Comparison of ENCODE assay signal across 37 mouse cellular contexts in genomic region chr5:123533801-123534200, GRCm38 (mm10). TPM values are rescaled to one million over a fixed set of nuclear protein-coding genes. Genes with fewer than 3 reads are reported as not detected.
DNase-seq lines count a peak whose midpoint lies in the region; ATAC-seq and TF ChIP-seq lines count a peak whose summit lies in the region.
"Had no signal": no experiment of that assay in that cellular context is flagged by ENCODE, and none has a peak within 500 bp of the region (broad histone marks: within the 10 kb centered on the region; RNA-seq: fewer than 3 reads in every experiment).

No protein-coding gene starts in this region.

- WGBS in heart, adult 2 months = 86% methylated on average over 10 of the region's 10 CpGs
- WGBS in heart, embryonic 10.5 days = 93% methylated on average over 10 of the region's 10 CpGs
- 93% methylated on average over 10 of the region's 10 CpGs for WGBS in hindbrain, embryonic 11.5 days

- no peak for TF ChIP-seq EP300 in heart, adult 2 months (IDR thresholded peaks at IDR 0.05; ENCODE audit: insufficient read depth, low read depth, low read length)

- no peak for TF ChIP-seq POLR2A in heart, adult 2 months (IDR thresholded peaks at IDR 0.05; ENCODE audit: insufficient read depth, low read depth, low read length)

- peak; percentile 48 for DNase-seq in adrenal gland, postnatal 14 days
- DNase-seq in adrenal gland, adult 18-20 months (ENCODE audit: low spot score in 2 of 2) = no peak
- peak; percentile 1 to 12 for DNase-seq in heart, adult 2 months
- DNase-seq in heart, embryonic 10.5 days (ENCODE audit: low spot score) = no peak
- DNase-seq in ovary, postnatal 36 days (ENCODE audit: low spot score) = peak; percentile 28
- DNase-seq in ovary, postnatal 14 days (ENCODE audit: low spot score) = no peak
- peak; percentile 33 for DNase-seq in testis, postnatal 10 days (ENCODE audit: low spot score)
- no peak for DNase-seq in hindbrain, embryonic 11.5 days (ENCODE audit: low spot score)
- DNase-seq: cerebellum, adult 9-10 months; embryo, embryonic 11 days; heart, postnatal 4 days; kidney, adult 11 months; kidney, postnatal 14 days; layer of hippocampus, postnatal 36 days; liver; lung, postnatal 10 days; right cerebral cortex, adult 18-20 months; thymus, postnatal 36 days had no signal

- no peaks in the 10 kb centered on the region for H3K27me3 ChIP-seq in heart, adult 2 months (ENCODE audit: control insufficient read depth, insufficient read depth, low read length)
- no peaks in the 10 kb centered on the region for H3K27me3 ChIP-seq in heart, embryonic 10.5 days (ENCODE audit: insufficient read depth, poor library complexity, severe bottlenecking)
- H3K27me3 ChIP-seq in hindbrain, embryonic 11.5 days (ENCODE audit: control insufficient read depth, insufficient read depth, low read length) = no peaks in the 10 kb centered on the region
- H3K27me3 ChIP-seq: embryonic facial prominence, embryonic 12.5 days; heart, embryonic 12.5 days; hindbrain, embryonic 15.5 days; midbrain, embryonic 13.5 days; neural tube, embryonic 13.5 days had no signal

- H3K79me2 ChIP-seq in heart, adult 2 months (replicated peaks; ENCODE audit: control insufficient read depth, insufficient read depth, low read length) = no peaks in the 10 kb centered on the region

- no peak for ATAC-seq in hindbrain, embryonic 11.5 days (ENCODE audit: low FRiP score)
- ATAC-seq: CD4-positive, CD25-positive, alpha-beta regulatory T cell, adult 4 months; forebrain, embryonic 14.5 days; inflammation-experienced regulatory T-cells, adult 6 months; midbrain, embryonic 13.5 days had no signal

- no peak overlapping the region for H3K4me2 ChIP-seq in hindbrain, embryonic 11.5 days (replicated peaks; ENCODE audit: low read depth, low read length)
- H3K4me2 ChIP-seq: embryonic facial prominence, embryonic 12.5 days; heart, embryonic 12.5 days; hindbrain, embryonic 15.5 days; midbrain, embryonic 13.5 days; neural tube, embryonic 13.5 days had no signal

- no peaks in the 10 kb centered on the region for H3K9me3 ChIP-seq in heart, embryonic 10.5 days
- H3K9me3 ChIP-seq in hindbrain, embryonic 11.5 days (ENCODE audit: control insufficient read depth, low read length) = no peaks in the 10 kb centered on the region
- H3K9me3 ChIP-seq: embryonic facial prominence, embryonic 12.5 days; heart, embryonic 12.5 days; hindbrain, embryonic 15.5 days; midbrain, embryonic 13.5 days; neural tube, embryonic 13.5 days had no signal

- H3K36me3 ChIP-seq in heart, adult 2 months (ENCODE audit: control insufficient read depth, insufficient read depth, low read length) = no peaks in the 10 kb centered on the region
- peaks cover 81% of the 10 kb centered on the region for H3K36me3 ChIP-seq in heart, embryonic 10.5 days
- peaks cover 5% of the 10 kb centered on the region; the same call in 1 of the 2 replicates for H3K36me3 ChIP-seq in hindbrain, embryonic 11.5 days (ENCODE audit: control insufficient read depth, insufficient read depth, low read length)

- no peak overlapping the region for H3K27ac ChIP-seq in heart, adult 2 months
- H3K27ac ChIP-seq in heart, embryonic 10.5 days = no peak overlapping the region
- no peak overlapping the region for H3K27ac ChIP-seq in hindbrain, embryonic 11.5 days (ENCODE audit: low read depth, low read length)
- H3K27ac ChIP-seq: embryonic facial prominence, embryonic 12.5 days; hindbrain, embryonic 15.5 days; liver, embryonic 14.5 days; macrophage; midbrain, embryonic 13.5 days; neural tube, embryonic 13.5 days had no signal

- H3K4me3 ChIP-seq in heart, adult 2 months = no peak overlapping the region
- no peak overlapping the region for H3K4me3 ChIP-seq in heart, embryonic 10.5 days
- H3K4me3 ChIP-seq in hindbrain, embryonic 11.5 days (ENCODE audit: low read depth, low read length) = no peak overlapping the region
- H3K4me3 ChIP-seq: embryonic facial prominence, embryonic 12.5 days; heart, embryonic 12.5 days; hindbrain, embryonic 15.5 days; midbrain, embryonic 13.5 days; neural tube, embryonic 13.5 days had no signal

- no peak overlapping the region for H3K9ac ChIP-seq in heart, adult 2 months (ENCODE audit: low read depth, low read length)
- H3K9ac ChIP-seq in hindbrain, embryonic 11.5 days (ENCODE audit: low read depth, low read length) = no peak overlapping the region
- H3K9ac ChIP-seq: embryonic facial prominence, embryonic 12.5 days; heart, embryonic 12.5 days; hindbrain, embryonic 15.5 days; liver, embryonic 14.5 days; midbrain, embryonic 13.5 days; neural tube, embryonic 13.5 days had no signal

- H3K4me1 ChIP-seq in heart, adult 2 months (ENCODE audit: control insufficient read depth, insufficient read depth, low read length) = no peaks in the 10 kb centered on the region
- H3K4me1 ChIP-seq in heart, embryonic 10.5 days = no peaks in the 10 kb centered on the region
- H3K4me1 ChIP-seq in hindbrain, embryonic 11.5 days (replicated peaks; ENCODE audit: control insufficient read depth, insufficient read depth, low read length) = no peaks in the 10 kb centered on the region
- H3K4me1 ChIP-seq: embryonic facial prominence, embryonic 12.5 days; heart, embryonic 12.5 days; hindbrain, embryonic 15.5 days; midbrain, embryonic 13.5 days; neural tube, embryonic 13.5 days had no signal

- intact Hi-C loops in heart, adult 2 months (cut with DNase I) = no loop called here

- TF ChIP-seq CTCF in heart, adult 2 months (IDR thresholded peaks at IDR 0.05) = no peak

RNA-seq across cellular contexts. Expression of gene Gm49027, which starts 8.5 kb away (rescaled TPM):
- total RNA-seq in adrenal gland, postnatal 14 days (2021) = 10.0 and 10.7 TPM in 2 replicates
- total RNA-seq in adrenal gland, adult 18-20 months (2021) = 10 to 100 TPM in 1 of 2 experiments, 1 to 10 TPM in 1; 4.3 to 11.6 TPM
- total RNA-seq in heart, adult 2 months (2021) = under 1 TPM in 1 of 2 experiments, not detected in 1; 0.25 TPM
- 0.62 and 2.4 TPM in 2 replicates for polyA plus RNA-seq in heart, adult 2 months (2012; rRNA removed)
- 0.19 TPM in 1 of 2 replicates, not detected in the other for polyA plus RNA-seq in heart, embryonic 10.5 days (2016; fragmentation: Nextera tagmentation; extraction: Ambion mirVana)
- polyA plus RNA-seq in hindbrain, embryonic 11.5 days (2014; fragmentation: Nextera tagmentation; extraction: Ambion mirVana) = 0.56 and 0.66 TPM in 2 replicates
- total RNA-seq: megakaryocyte-erythroid progenitor cell, adult 5-6 weeks had no signal
- polyA plus RNA-seq: CD4-positive, CD25-positive, alpha-beta regulatory T cell, adult 4 months; heart, postnatal 0 days; macrophage had no signal

RNA-seq across cellular contexts. Expression of gene Diablo, which starts 9.8 kb away (rescaled TPM):
- 63.9 and 68.2 TPM in 2 replicates for total RNA-seq in adrenal gland, postnatal 14 days (2021)
- total RNA-seq in adrenal gland, adult 18-20 months (2021) = 10 to 100 TPM; 73.5 to 83.4 TPM
- total RNA-seq in heart, adult 2 months (2021) = 10 to 100 TPM; 64.7 to 71.5 TPM
- 93.8 and 140 TPM in 2 replicates for polyA plus RNA-seq in heart, adult 2 months (2012; rRNA removed)
- 112 and 113 TPM in 2 replicates for polyA plus RNA-seq in heart, embryonic 10.5 days (2016; fragmentation: Nextera tagmentation; extraction: Ambion mirVana)
- polyA plus RNA-seq in hindbrain, embryonic 11.5 days (2014; fragmentation: Nextera tagmentation; extraction: Ambion mirVana) = 145 and 146 TPM in 2 replicates

RNA-seq across cellular contexts. Expression of gene B3gnt4, which starts 23.5 kb away (rescaled TPM):
- total RNA-seq in adrenal gland, postnatal 14 days (2021) = 0.41 TPM in 1 of 2 replicates, not detected in the other
- total RNA-seq in adrenal gland, adult 18-20 months (2021) = under 1 TPM; 0.35 to 0.36 TPM
- not detected for total RNA-seq in heart, adult 2 months (2021)
- 0.45 TPM in 1 of 2 replicates, not detected in the other for polyA plus RNA-seq in heart, adult 2 months (2012; rRNA removed)
- polyA plus RNA-seq in heart, embryonic 10.5 days (2016; fragmentation: Nextera tagmentation; extraction: Ambion mirVana) = 0.15 and 0.48 TPM in 2 replicates
- polyA plus RNA-seq in hindbrain, embryonic 11.5 days (2014; fragmentation: Nextera tagmentation; extraction: Ambion mirVana) = 1.1 and 1.5 TPM in 2 replicates
- total RNA-seq: heart, postnatal 4 days had no signal
- polyA plus RNA-seq: heart, postnatal 0 days; liver, embryonic 14.5 days; macrophage had no signal

RNA-seq across cellular contexts. Expression of gene Vps33a, which starts 39.0 kb away (rescaled TPM):
- total RNA-seq in adrenal gland, postnatal 14 days (2021) = 42.0 and 43.7 TPM in 2 replicates
- 10 to 100 TPM; 43.8 to 49.3 TPM for total RNA-seq in adrenal gland, adult 18-20 months (2021)
- 10 to 100 TPM; 26.2 to 32.1 TPM for total RNA-seq in heart, adult 2 months (2021)
- 13.0 and 19.9 TPM in 2 replicates for polyA plus RNA-seq in heart, adult 2 months (2012; rRNA removed)
- polyA plus RNA-seq in heart, embryonic 10.5 days (2016; fragmentation: Nextera tagmentation; extraction: Ambion mirVana) = 23.4 and 23.5 TPM in 2 replicates
- 34.5 and 38.4 TPM in 2 replicates for polyA plus RNA-seq in hindbrain, embryonic 11.5 days (2014; fragmentation: Nextera tagmentation; extraction: Ambion mirVana)

RNA-seq across cellular contexts. Expression of gene Il31, which starts 44.5 kb away (rescaled TPM):
- total RNA-seq in adrenal gland, postnatal 14 days (2021) = not detected in 2 replicates
- total RNA-seq in adrenal gland, adult 18-20 months (2021) = not detected
- not detected for total RNA-seq in heart, adult 2 months (2021)
- polyA plus RNA-seq in heart, adult 2 months (2012; rRNA removed) = not detected in 2 replicates
- polyA plus RNA-seq in heart, embryonic 10.5 days (2016; fragmentation: Nextera tagmentation; extraction: Ambion mirVana) = not detected in 2 replicates
- not detected in 2 replicates for polyA plus RNA-seq in hindbrain, embryonic 11.5 days (2014; fragmentation: Nextera tagmentation; extraction: Ambion mirVana)
- total RNA-seq: heart, postnatal 4 days; layer of hippocampus, adult 18-20 months; layer of hippocampus, postnatal 36 days; left cerebral cortex, postnatal 10 days; megakaryocyte-erythroid progenitor cell, adult 5-6 weeks had no signal
- polyA plus RNA-seq: CD4-positive, CD25-positive, alpha-beta regulatory T cell, adult 4 months; embryonic facial prominence, embryonic 12.5 days; forebrain, embryonic 14.5 days; gonadal fat pad, adult 2 months; heart, embryonic 12.5 days; heart, postnatal 0 days; hindbrain, embryonic 15.5 days; inflammation-experienced regulatory T-cells, adult 6 months; kidney, embryonic 14.5 days; limb, embryonic 11.5 days; liver, embryonic 14.5 days; lung, adult 2 months; macrophage; midbrain, embryonic 13.5 days; neural tube, embryonic 13.5 days; stomach, embryonic 14.5 days had no signal

Comparison
In these comparisons a context has a peak if more than half of its experiments do, and no peak if none do; other contexts are left out.
1. DNase-seq: peak in adrenal gland, postnatal 14 days (single experiment), heart, adult 2 months (2 of 2), ovary, postnatal 36 days (single experiment) and testis, postnatal 10 days (single experiment); none in adrenal gland, adult 18-20 months (0 of 2), heart, embryonic 10.5 days (single experiment), ovary, postnatal 14 days (single experiment) and hindbrain, embryonic 11.5 days (single experiment).